Mouse (Mus musculus): ENCODE results near the gene Tet2. TPM values are rescaled to one million over a fixed set of nuclear protein-coding genes. Genes with fewer than 3 reads are reported as not detected.

Gene Tet2
- polyA plus RNA-seq, 1 experiment from 2014 or later = 19.3 TPM

- H3K4me3 ChIP-seq (ENCODE audit: low read depth, low read length) = no peak overlapping the region
- H3K36me3 ChIP-seq (ENCODE audit: control insufficient read depth, insufficient read depth, low read length) = no peaks in the 10 kb centered on the region; the same call in 1 of the 2 replicates
- H3K9me3 ChIP-seq (ENCODE audit: control insufficient read depth, low read length) = no peaks in the 10 kb centered on the region
- H3K4me1 ChIP-seq (replicated peaks; ENCODE audit: control insufficient read depth, insufficient read depth, low read length) = no peaks in the 10 kb centered on the region
- no peak overlapping the region for H3K4me2 ChIP-seq (ENCODE audit: low read depth, low read length, severe bottlenecking)
- H3K9ac ChIP-seq (ENCODE audit: low read length) = no peak overlapping the region
- DNase-seq (ENCODE audit: low spot score) = no peak
- ATAC-seq (replicated peaks; ENCODE audit: low FRiP score) = no peak
- H3K27ac ChIP-seq (ENCODE audit: low read depth, low read length) = no peak overlapping the region
- whole genome bisulfite sequencing = 88% methylated on average over 3 of the region's 3 CpGs
- H3K27me3 ChIP-seq (ENCODE audit: control insufficient read depth, insufficient read depth, low read length) = no peaks in the 10 kb centered on the region
Measured at GRCm38 (mm10) chr3:133518801-133519200, 26.1 kb downstream of the Tet2 start.

- Histone ChIP-seq H3K9me3 (ENCODE audit: control insufficient read depth, low read length) (no peaks in the 10 kb centered on the region), H3K4me2 (ENCODE audit: low read depth, low read length, severe bottlenecking) (no peak overlapping the region), H3K27me3 (ENCODE audit: control insufficient read depth, insufficient read depth, low read length) (no peaks in the 10 kb centered on the region), H3K4me1 (replicated peaks; ENCODE audit: control insufficient read depth, insufficient read depth, low read length) (no peaks in the 10 kb centered on the region), H3K36me3 (ENCODE audit: control insufficient read depth, insufficient read depth, low read length) (no peaks in the 10 kb centered on the region; the same call in 1 of the 2 replicates), H3K4me3 (ENCODE audit: low read depth, low read length) (no peak overlapping the region), H3K27ac (ENCODE audit: low read depth, low read length) (no peak overlapping the region), H3K9ac (ENCODE audit: low read length) (no peak overlapping the region)
- ATAC-seq (replicated peaks; ENCODE audit: low FRiP score) (no peak), DNase-seq (ENCODE audit: low spot score) (no peak)
- WGBS = 94% methylated on average over 6 of the region's 6 CpGs
Measured at GRCm38 (mm10) chr3:133518116-133518515, 26.8 kb downstream of the Tet2 start.

GRCm38 (mm10) chr3:133517406-133517805 lies 27.5 kb downstream of the Tet2 start:
- WGBS = 86% methylated on average over 6 of the region's 6 CpGs
- no peaks in the 10 kb centered on the region for H3K9me3 ChIP-seq (ENCODE audit: control insufficient read depth, low read length)
- H3K27me3 ChIP-seq (ENCODE audit: control insufficient read depth, insufficient read depth, low read length) = no peaks in the 10 kb centered on the region
- H3K36me3 ChIP-seq (ENCODE audit: control insufficient read depth, insufficient read depth, low read length) = no peaks in the 10 kb centered on the region; the same call in 1 of the 2 replicates
- no peak overlapping the region for H3K4me2 ChIP-seq (ENCODE audit: low read depth, low read length, severe bottlenecking)
- ATAC-seq (replicated peaks; ENCODE audit: low FRiP score) (no peak), DNase-seq (ENCODE audit: low spot score) (no peak)
- H3K4me3 ChIP-seq (ENCODE audit: low read depth, low read length) = no peak overlapping the region
- no peak overlapping the region for H3K9ac ChIP-seq (ENCODE audit: low read length)
- no peak overlapping the region for H3K27ac ChIP-seq (ENCODE audit: low read depth, low read length)
- H3K4me1 ChIP-seq (replicated peaks; ENCODE audit: control insufficient read depth, insufficient read depth, low read length) = no peaks in the 10 kb centered on the region

GRCm38 (mm10) chr3:133516137-133516536 lies 28.8 kb downstream of the Tet2 start:
- DNase-seq (ENCODE audit: low spot score) (no peak), ATAC-seq (replicated peaks; ENCODE audit: low FRiP score) (no peak)
- H3K4me3 ChIP-seq (ENCODE audit: low read depth, low read length) = no peak overlapping the region
- no peaks in the 10 kb centered on the region for H3K4me1 ChIP-seq (replicated peaks; ENCODE audit: control insufficient read depth, insufficient read depth, low read length)
- no peaks in the 10 kb centered on the region for H3K27me3 ChIP-seq (ENCODE audit: control insufficient read depth, insufficient read depth, low read length)
- no peak overlapping the region for H3K4me2 ChIP-seq (ENCODE audit: low read depth, low read length, severe bottlenecking)
- no peaks in the 10 kb centered on the region; the same call in 1 of the 2 replicates for H3K36me3 ChIP-seq (ENCODE audit: control insufficient read depth, insufficient read depth, low read length)
- H3K27ac ChIP-seq (ENCODE audit: low read depth, low read length) = no peak overlapping the region
- H3K9me3 ChIP-seq (ENCODE audit: control insufficient read depth, low read length) = no peaks in the 10 kb centered on the region
- 91% methylated on average over 6 of the region's 6 CpGs for WGBS
- no peak overlapping the region for H3K9ac ChIP-seq (ENCODE audit: low read length)

- Histone ChIP-seq H3K4me2 (ENCODE audit: low read depth, low read length, severe bottlenecking) (no peak overlapping the region), H3K4me1 (replicated peaks; ENCODE audit: control insufficient read depth, insufficient read depth, low read length) (no peaks in the 10 kb centered on the region), H3K9me3 (ENCODE audit: control insufficient read depth, low read length) (no peaks in the 10 kb centered on the region), H3K4me3 (ENCODE audit: low read depth, low read length) (no peak overlapping the region), H3K27ac (ENCODE audit: low read depth, low read length) (no peak overlapping the region), H3K9ac (ENCODE audit: low read length) (no peak overlapping the region), H3K27me3 (ENCODE audit: control insufficient read depth, insufficient read depth, low read length) (no peaks in the 10 kb centered on the region), H3K36me3 (ENCODE audit: control insufficient read depth, insufficient read depth, low read length) (no peaks in the 10 kb centered on the region; the same call in 1 of the 2 replicates)
- 92% methylated on average over 8 of the region's 8 CpGs for WGBS
- DNase-seq (ENCODE audit: low spot score) = no peak
- ATAC-seq (replicated peaks; ENCODE audit: low FRiP score) = no peak
Measured at GRCm38 (mm10) chr3:133515204-133515969, 29.6 kb downstream of the Tet2 start.

- DNase-seq (ENCODE audit: low spot score) (no peak), ATAC-seq (replicated peaks; ENCODE audit: low FRiP score) (no peak)
- Histone ChIP-seq H3K9me3 (ENCODE audit: control insufficient read depth, low read length) (no peaks in the 10 kb centered on the region), H3K4me1 (replicated peaks; ENCODE audit: control insufficient read depth, insufficient read depth, low read length) (no peaks in the 10 kb centered on the region), H3K4me2 (ENCODE audit: low read depth, low read length, severe bottlenecking) (no peak overlapping the region), H3K27ac (ENCODE audit: low read depth, low read length) (no peak overlapping the region), H3K9ac (ENCODE audit: low read length) (no peak overlapping the region), H3K4me3 (ENCODE audit: low read depth, low read length) (no peak overlapping the region), H3K27me3 (ENCODE audit: control insufficient read depth, insufficient read depth, low read length) (no peaks in the 10 kb centered on the region), H3K36me3 (ENCODE audit: control insufficient read depth, insufficient read depth, low read length) (no peaks in the 10 kb centered on the region; the same call in 1 of the 2 replicates)
- WGBS = 95% methylated on average over 12 of the region's 12 CpGs
Measured at GRCm38 (mm10) chr3:133514290-133514689, 30.6 kb downstream of the Tet2 start.

- H3K9ac ChIP-seq (ENCODE audit: low read length) = no peak overlapping the region
- no peak overlapping the region for H3K4me3 ChIP-seq (ENCODE audit: low read depth, low read length)
- DNase-seq (ENCODE audit: low spot score) (no peak), ATAC-seq (replicated peaks; ENCODE audit: low FRiP score) (no peak)
- WGBS = 89% methylated on average over 7 of the region's 7 CpGs
- no peak overlapping the region for H3K4me2 ChIP-seq (ENCODE audit: low read depth, low read length, severe bottlenecking)
- H3K27ac ChIP-seq (ENCODE audit: low read depth, low read length) = no peak overlapping the region
- H3K4me1 ChIP-seq (replicated peaks; ENCODE audit: control insufficient read depth, insufficient read depth, low read length) = no peaks in the 10 kb centered on the region
- H3K36me3 ChIP-seq (ENCODE audit: control insufficient read depth, insufficient read depth, low read length) = no peaks in the 10 kb centered on the region; the same call in 1 of the 2 replicates
- no peaks in the 10 kb centered on the region for H3K27me3 ChIP-seq (ENCODE audit: control insufficient read depth, insufficient read depth, low read length)
- H3K9me3 ChIP-seq (ENCODE audit: control insufficient read depth, low read length) = no peaks in the 10 kb centered on the region
Measured at GRCm38 (mm10) chr3:133513475-133513874, 31.5 kb downstream of the Tet2 start.

- H3K4me2 ChIP-seq (ENCODE audit: low read depth, low read length, severe bottlenecking) = no peak overlapping the region
- H3K4me3 ChIP-seq (ENCODE audit: low read depth, low read length) = no peak overlapping the region
- no peak overlapping the region for H3K9ac ChIP-seq (ENCODE audit: low read length)
- no peak overlapping the region for H3K27ac ChIP-seq (ENCODE audit: low read depth, low read length)
- ATAC-seq (replicated peaks; ENCODE audit: low FRiP score) (no peak), DNase-seq (ENCODE audit: low spot score) (no peak)
- H3K9me3 ChIP-seq (ENCODE audit: control insufficient read depth, low read length) = no peaks in the 10 kb centered on the region
- no peaks in the 10 kb centered on the region for H3K36me3 ChIP-seq (ENCODE audit: control insufficient read depth, insufficient read depth, low read length)
- H3K27me3 ChIP-seq (ENCODE audit: control insufficient read depth, insufficient read depth, low read length) = no peaks in the 10 kb centered on the region
- 91% methylated on average over 4 of the region's 4 CpGs for WGBS
- no peaks in the 10 kb centered on the region for H3K4me1 ChIP-seq (replicated peaks; ENCODE audit: control insufficient read depth, insufficient read depth, low read length)
Measured at GRCm38 (mm10) chr3:133510368-133510767, 34.6 kb downstream of the Tet2 start.

GRCm38 (mm10) chr3:133509796-133510195 lies 35.1 kb downstream of the Tet2 start:
- no peaks in the 10 kb centered on the region for H3K36me3 ChIP-seq (ENCODE audit: control insufficient read depth, insufficient read depth, low read length)
- no peak for DNase-seq (ENCODE audit: low spot score)
- no peaks in the 10 kb centered on the region for H3K4me1 ChIP-seq (replicated peaks; ENCODE audit: control insufficient read depth, insufficient read depth, low read length)
- no peak overlapping the region for H3K9ac ChIP-seq (ENCODE audit: low read length)
- no peaks in the 10 kb centered on the region for H3K9me3 ChIP-seq (ENCODE audit: control insufficient read depth, low read length)
- no peaks in the 10 kb centered on the region for H3K27me3 ChIP-seq (ENCODE audit: control insufficient read depth, insufficient read depth, low read length)
- no peak for ATAC-seq (replicated peaks; ENCODE audit: low FRiP score)
- H3K27ac ChIP-seq (ENCODE audit: low read depth, low read length) = no peak overlapping the region
- H3K4me2 ChIP-seq (ENCODE audit: low read depth, low read length, severe bottlenecking) = no peak overlapping the region
- no peak overlapping the region for H3K4me3 ChIP-seq (ENCODE audit: low read depth, low read length)
- WGBS = 91% methylated on average over 2 of the region's 2 CpGs

Data from forebrain, embryonic 11.5 days (tissue).